Mouse (Mus musculus): ENCODE measurements around the gene Plekhg2. TPM values are rescaled to one million over a fixed set of nuclear protein-coding genes. Genes with fewer than 3 reads are reported as not detected.

The Plekhg2 gene
- polyA plus RNA-seq, 1 experiment from 2014 or later, result 48.0 TPM

DNA sequence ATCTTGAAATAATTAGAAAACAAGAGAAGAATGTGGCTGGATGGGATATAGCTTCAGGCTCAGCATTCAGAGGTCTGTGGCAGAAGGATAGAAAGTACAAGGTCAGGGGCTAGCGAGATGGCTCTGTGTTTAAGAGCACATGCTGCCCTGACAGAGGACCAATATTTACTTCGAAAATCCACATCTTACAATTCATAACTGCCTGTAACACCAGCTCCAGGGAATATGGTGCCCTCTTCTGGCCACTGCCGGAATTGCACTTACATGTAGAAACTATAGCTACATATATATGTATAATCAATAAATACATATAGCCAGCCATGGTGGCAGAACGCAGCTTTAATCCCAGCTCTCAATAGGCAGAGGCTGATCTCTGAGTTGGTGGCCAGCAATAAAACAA lies 27.8 kb downstream of the Plekhg2 start:
- Histone ChIP-seq H3K27ac (ENCODE audit: low read depth, low read length) (no peak overlapping the region), H3K9me3 (ENCODE audit: control insufficient read depth, low read length) (no peaks in the 10 kb centered on the region), H3K4me2 (replicated peaks; ENCODE audit: low read depth, low read length) (no peak overlapping the region), H3K27me3 (ENCODE audit: control insufficient read depth, insufficient read depth, low read length) (no peaks in the 10 kb centered on the region), H3K36me3 (ENCODE audit: control insufficient read depth, insufficient read depth, low read length) (no peaks in the 10 kb centered on the region), H3K4me1 (replicated peaks; ENCODE audit: control insufficient read depth, insufficient read depth, low read length) (no peaks in the 10 kb centered on the region; the same call in 1 of the 2 replicates), H3K9ac (ENCODE audit: low read depth, low read length) (no peak overlapping the region), H3K4me3 (ENCODE audit: low read depth, low read length) (no peak overlapping the region)
- peak; percentile 87 for DNase-seq (ENCODE audit: low spot score)
- ATAC-seq (ENCODE audit: low FRiP score), result no peak
- WGBS, result 10% methylated on average over 4 of the region's 4 CpGs

DNA sequence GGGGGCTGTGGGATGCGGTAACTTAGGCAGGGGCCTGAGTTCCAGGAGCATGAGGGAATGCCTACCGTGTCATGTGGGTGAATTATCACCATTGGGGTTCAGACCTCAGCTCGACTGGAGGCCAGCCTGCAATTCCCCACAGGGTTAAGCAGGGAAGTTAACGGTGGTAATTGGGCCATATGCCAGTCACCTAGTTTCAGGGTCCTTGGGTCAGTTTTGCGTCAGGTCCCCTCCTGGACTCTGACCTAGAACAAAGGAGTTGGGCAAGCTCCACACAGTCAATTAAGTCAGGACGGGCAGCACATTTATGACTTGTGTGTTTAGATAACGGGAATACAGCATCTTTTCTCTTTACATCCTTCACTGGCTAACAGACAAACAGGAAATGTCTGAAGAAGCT lies 31.0 kb downstream of the Plekhg2 start:
- DNase-seq (ENCODE audit: low spot score), result no peak
- WGBS, result 51% methylated on average over 7 of the region's 7 CpGs
- Histone ChIP-seq H3K27me3 (ENCODE audit: control insufficient read depth, insufficient read depth, low read length) (no peaks in the 10 kb centered on the region), H3K4me1 (replicated peaks; ENCODE audit: control insufficient read depth, insufficient read depth, low read length) (no peaks in the 10 kb centered on the region), H3K9me3 (ENCODE audit: control insufficient read depth, low read length) (no peaks in the 10 kb centered on the region), H3K9ac (ENCODE audit: low read depth, low read length) (no peak overlapping the region), H3K36me3 (ENCODE audit: control insufficient read depth, insufficient read depth, low read length) (no peaks in the 10 kb centered on the region), H3K4me3 (ENCODE audit: low read depth, low read length) (no peak overlapping the region), H3K27ac (ENCODE audit: low read depth, low read length) (no peak overlapping the region), H3K4me2 (replicated peaks; ENCODE audit: low read depth, low read length) (no peak overlapping the region)
- ATAC-seq (ENCODE audit: low FRiP score), result no peak

DNA sequence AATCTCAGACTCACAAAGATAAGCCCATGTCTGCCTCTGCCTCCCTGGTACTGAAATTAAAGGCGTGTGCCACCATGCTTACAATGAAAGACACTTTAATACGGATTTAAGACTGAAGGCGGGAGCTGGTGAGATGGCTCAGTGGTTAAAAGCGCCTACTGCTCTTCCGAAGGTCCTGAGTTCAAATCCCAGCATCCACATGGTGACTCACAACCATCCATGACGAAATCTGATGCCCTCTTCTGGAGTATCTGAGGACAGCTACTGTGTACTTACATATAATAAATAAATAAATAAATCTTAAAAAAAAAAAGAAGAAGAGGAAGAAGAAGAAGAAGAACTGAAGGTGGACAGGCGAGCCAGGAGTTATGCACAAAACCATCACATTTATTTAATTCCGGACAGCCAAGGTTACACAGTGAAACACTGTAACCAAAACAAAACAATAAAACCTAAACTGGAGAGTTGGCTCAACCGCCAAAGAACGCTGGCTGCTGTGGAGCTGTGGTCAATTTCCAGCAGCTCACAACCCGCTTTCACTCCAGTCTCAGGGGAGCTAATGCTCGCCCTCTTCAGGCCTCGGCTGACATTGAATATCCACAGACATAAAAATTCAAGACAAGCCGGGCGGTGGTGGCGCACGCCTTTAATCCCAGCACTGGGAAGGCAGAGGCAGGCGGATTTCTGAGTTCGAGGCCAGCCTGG lies 33.0 kb downstream of the Plekhg2 start:
- H3K27ac ChIP-seq (ENCODE audit: low read depth, low read length), result no peak overlapping the region
- H3K27me3 ChIP-seq (ENCODE audit: control insufficient read depth, insufficient read depth, low read length), result no peaks in the 10 kb centered on the region
- H3K4me1 ChIP-seq (replicated peaks; ENCODE audit: control insufficient read depth, insufficient read depth, low read length), result no peaks in the 10 kb centered on the region
- peak overlapping the region; percentile 46; the same call in 1 of the 2 replicates for H3K4me2 ChIP-seq (replicated peaks; ENCODE audit: low read depth, low read length)
- H3K4me3 ChIP-seq (ENCODE audit: low read depth, low read length), result peak overlapping the region; percentile 96
- H3K9me3 ChIP-seq (ENCODE audit: control insufficient read depth, low read length), result no peaks in the 10 kb centered on the region
- 80% methylated on average over 19 of the region's 19 CpGs for WGBS
- H3K36me3 ChIP-seq (ENCODE audit: control insufficient read depth, insufficient read depth, low read length), result no peaks in the 10 kb centered on the region
- DNase-seq (ENCODE audit: low spot score), result peak; percentile 46
- peak overlapping the region; percentile 34; the same call in 1 of the 2 replicates for H3K9ac ChIP-seq (ENCODE audit: low read depth, low read length)
- peak; percentile 19; the same call in 1 of the 2 replicates for ATAC-seq (ENCODE audit: low FRiP score)

DNA sequence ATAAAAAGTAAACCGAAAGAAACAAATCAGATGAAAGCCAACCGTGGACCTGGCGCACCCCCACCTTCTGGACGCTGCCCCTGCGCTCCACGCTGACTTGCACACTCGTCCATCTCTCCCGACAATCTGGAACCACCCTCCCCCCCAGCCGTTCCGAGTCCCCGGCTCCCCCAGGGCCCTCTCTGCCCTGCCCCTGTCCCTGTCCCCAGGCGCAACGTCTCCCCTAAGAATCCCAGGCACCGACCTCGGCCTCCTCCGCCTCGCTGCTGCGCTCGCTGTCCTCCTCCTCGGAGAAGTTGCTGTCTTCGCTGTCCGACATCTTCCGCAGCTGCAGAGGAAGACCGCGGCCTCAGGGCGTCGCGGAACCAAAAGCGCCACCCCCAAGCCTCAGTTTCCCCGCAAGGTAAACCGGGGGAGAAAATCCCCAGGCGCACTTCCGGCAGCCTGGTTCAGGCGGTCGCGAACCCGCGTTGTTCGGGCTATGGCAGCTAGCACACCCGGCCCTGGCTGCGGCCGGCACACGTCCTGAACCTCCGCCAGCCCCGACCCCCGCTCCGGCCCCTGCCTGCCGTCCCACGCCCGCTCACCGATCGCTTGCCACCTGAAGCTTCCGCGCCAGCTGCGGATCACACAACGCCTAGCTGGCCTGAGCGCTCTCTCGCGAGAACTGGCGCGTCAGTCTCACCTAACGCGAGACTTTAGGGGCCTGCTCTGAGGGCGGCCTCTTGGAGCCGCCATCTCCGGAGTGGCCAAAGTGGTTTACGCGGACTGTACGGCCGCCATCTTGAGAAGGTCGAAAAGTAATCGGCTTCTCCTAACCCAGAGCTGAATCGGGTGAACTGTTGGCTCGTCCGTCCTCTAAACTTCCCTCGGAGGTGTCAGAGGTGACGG lies 34.0 kb downstream of the Plekhg2 start, which contains the start of gene Supt5:
Gene Supt5, minus strand, starts transcription at position 639 of the 891 bp plus-strand sequence.
- ATAC-seq (ENCODE audit: low FRiP score) (peak; percentile 99), DNase-seq (ENCODE audit: low spot score) (peak; percentile 98)
- Histone ChIP-seq H3K27ac (ENCODE audit: low read depth, low read length) (peak within 1 kb of the TSS; percentile 43), H3K27me3 (ENCODE audit: control insufficient read depth, insufficient read depth, low read length) (no peaks in the 10 kb centered on the region), H3K4me3 (ENCODE audit: low read depth, low read length) (peak within 1 kb of the TSS; percentile 96), H3K9ac (ENCODE audit: low read depth, low read length) (peak within 1 kb of the TSS; percentile 96), H3K36me3 (ENCODE audit: control insufficient read depth, insufficient read depth, low read length) (no peaks in the 10 kb centered on the region), H3K4me1 (replicated peaks; ENCODE audit: control insufficient read depth, insufficient read depth, low read length) (no peaks in the 10 kb centered on the region), H3K9me3 (ENCODE audit: control insufficient read depth, low read length) (no peaks in the 10 kb centered on the region), H3K4me2 (replicated peaks; ENCODE audit: low read depth, low read length) (peak within 1 kb of the TSS; percentile 83)
- WGBS, result under 1% methylated on average over 75 of the region's 77 CpGs

DNA sequence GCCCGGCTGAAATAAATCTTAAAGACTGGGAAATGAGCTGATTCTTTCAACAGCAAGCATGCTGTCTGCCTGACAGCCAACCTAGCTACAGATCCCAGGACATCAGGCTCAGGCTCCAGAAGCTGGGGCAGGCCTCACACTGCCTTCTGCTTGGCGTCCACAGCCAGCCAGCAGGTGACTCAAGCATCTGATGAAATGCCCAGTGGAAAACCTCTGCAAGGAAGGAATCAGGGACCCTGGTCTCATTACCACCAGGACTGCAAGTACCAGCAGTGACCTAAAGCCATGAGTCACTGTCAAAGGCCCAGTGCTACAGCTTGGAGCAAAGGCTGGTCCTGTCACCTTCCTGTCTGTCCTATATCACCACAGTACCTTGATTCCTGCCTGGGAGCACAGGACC lies 36.9 kb downstream of the Plekhg2 start:
- DNase-seq (ENCODE audit: low spot score), result no peak
- H3K27ac ChIP-seq (ENCODE audit: low read depth, low read length), result no peak overlapping the region
- no peaks in the 10 kb centered on the region for H3K9me3 ChIP-seq (ENCODE audit: control insufficient read depth, low read length)
- H3K9ac ChIP-seq (ENCODE audit: low read depth, low read length), result no peak overlapping the region
- H3K4me1 ChIP-seq (replicated peaks; ENCODE audit: control insufficient read depth, insufficient read depth, low read length), result no peaks in the 10 kb centered on the region
- no peak for ATAC-seq (ENCODE audit: low FRiP score)
- WGBS, result 91% methylated on average over 2 of the region's 2 CpGs
- H3K27me3 ChIP-seq (ENCODE audit: control insufficient read depth, insufficient read depth, low read length), result no peaks in the 10 kb centered on the region
- no peak overlapping the region for H3K4me2 ChIP-seq (replicated peaks; ENCODE audit: low read depth, low read length)
- H3K4me3 ChIP-seq (ENCODE audit: low read depth, low read length), result no peak overlapping the region
- H3K36me3 ChIP-seq (ENCODE audit: control insufficient read depth, insufficient read depth, low read length), result no peaks in the 10 kb centered on the region; the same call in 1 of the 2 replicates

DNA sequence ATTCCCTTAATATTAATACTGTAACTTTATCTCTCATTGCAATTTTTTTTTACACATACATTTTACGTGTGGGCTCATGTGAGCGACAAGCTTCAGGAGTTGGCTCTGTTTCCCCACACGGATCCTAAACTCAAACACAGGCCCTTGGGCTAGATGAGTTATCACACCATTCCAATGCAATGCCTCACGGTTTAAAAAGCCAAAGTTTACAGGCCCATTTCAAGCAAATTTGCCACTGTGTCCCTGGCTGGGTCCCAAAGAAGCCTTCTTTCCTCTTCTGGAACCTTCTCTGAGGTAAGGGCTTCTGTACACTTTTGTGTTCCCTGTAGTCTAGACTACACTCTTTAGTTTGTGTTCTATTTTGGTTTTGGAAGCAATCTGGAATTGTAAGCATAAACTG lies 37.9 kb downstream of the Plekhg2 start:
- H3K9me3 ChIP-seq (ENCODE audit: control insufficient read depth, low read length), result no peaks in the 10 kb centered on the region
- WGBS, result 95% methylated on average over 4 of the region's 4 CpGs
- H3K4me3 ChIP-seq (ENCODE audit: low read depth, low read length), result no peak overlapping the region
- no peak for DNase-seq (ENCODE audit: low spot score)
- no peak for ATAC-seq (ENCODE audit: low FRiP score)
- no peak overlapping the region for H3K4me2 ChIP-seq (replicated peaks; ENCODE audit: low read depth, low read length)
- H3K27me3 ChIP-seq (ENCODE audit: control insufficient read depth, insufficient read depth, low read length), result no peaks in the 10 kb centered on the region
- no peak overlapping the region for H3K27ac ChIP-seq (ENCODE audit: low read depth, low read length)
- H3K36me3 ChIP-seq (ENCODE audit: control insufficient read depth, insufficient read depth, low read length), result peaks cover 2% of the 10 kb centered on the region
- no peak overlapping the region for H3K9ac ChIP-seq (ENCODE audit: low read depth, low read length)
- no peaks in the 10 kb centered on the region for H3K4me1 ChIP-seq (replicated peaks; ENCODE audit: control insufficient read depth, insufficient read depth, low read length)

DNA sequence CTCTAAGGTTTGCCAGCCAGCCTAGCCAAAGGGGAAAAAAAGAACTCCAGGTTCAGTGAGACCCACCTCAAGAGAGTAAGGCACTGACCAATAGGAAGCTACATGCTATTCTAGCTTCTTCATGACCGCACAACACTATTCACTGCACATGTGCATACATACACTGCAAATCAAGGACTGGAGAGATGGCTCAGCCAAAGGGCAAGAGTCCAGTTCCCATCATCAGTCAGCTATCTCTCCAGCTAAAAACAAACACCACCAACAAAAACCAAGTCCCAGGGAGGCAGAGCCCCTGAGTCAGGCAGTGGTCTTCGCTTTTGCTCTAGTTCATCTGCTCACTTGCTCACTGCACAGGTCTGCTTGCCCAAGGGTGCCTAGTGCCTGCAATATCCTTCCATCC lies 44.1 kb downstream of the Plekhg2 start:
- Histone ChIP-seq H3K36me3 (ENCODE audit: control insufficient read depth, insufficient read depth, low read length) (peaks cover 22% of the 10 kb centered on the region), H3K9ac (ENCODE audit: low read depth, low read length) (no peak overlapping the region), H3K9me3 (ENCODE audit: control insufficient read depth, low read length) (no peaks in the 10 kb centered on the region), H3K4me1 (replicated peaks; ENCODE audit: control insufficient read depth, insufficient read depth, low read length) (no peaks in the 10 kb centered on the region), H3K27me3 (ENCODE audit: control insufficient read depth, insufficient read depth, low read length) (no peaks in the 10 kb centered on the region), H3K4me2 (replicated peaks; ENCODE audit: low read depth, low read length) (no peak overlapping the region), H3K27ac (ENCODE audit: low read depth, low read length) (no peak overlapping the region), H3K4me3 (ENCODE audit: low read depth, low read length) (no peak overlapping the region)
- ATAC-seq (ENCODE audit: low FRiP score) (no peak), DNase-seq (ENCODE audit: low spot score) (no peak)
- WGBS, result 100% methylated on average over 2 of the region's 2 CpGs

DNA sequence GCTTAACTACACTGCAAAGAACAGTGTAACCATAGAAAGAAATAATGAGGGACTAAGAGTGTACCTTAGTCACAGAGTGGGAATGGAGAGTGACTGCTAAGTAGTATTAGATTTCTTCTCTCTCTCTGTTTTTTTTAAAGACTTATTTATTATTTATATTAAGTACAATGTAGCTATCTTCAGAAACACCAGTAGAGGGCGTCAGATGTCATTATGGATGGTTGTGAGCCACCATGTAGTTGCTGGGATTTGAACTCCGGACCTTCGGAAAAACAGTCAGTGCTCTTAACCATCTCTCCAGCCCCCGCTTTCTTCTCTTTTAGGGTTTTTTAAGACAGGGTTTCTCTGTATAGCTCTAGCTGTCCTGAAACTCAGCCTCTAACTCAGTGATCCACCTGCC lies 45.9 kb downstream of the Plekhg2 start:
- H3K4me1 ChIP-seq (replicated peaks; ENCODE audit: control insufficient read depth, insufficient read depth, low read length), result no peaks in the 10 kb centered on the region
- H3K27me3 ChIP-seq (ENCODE audit: control insufficient read depth, insufficient read depth, low read length), result no peaks in the 10 kb centered on the region
- H3K27ac ChIP-seq (ENCODE audit: low read depth, low read length), result no peak overlapping the region
- H3K4me2 ChIP-seq (replicated peaks; ENCODE audit: low read depth, low read length), result no peak overlapping the region
- no peak for ATAC-seq (ENCODE audit: low FRiP score)
- no peak overlapping the region for H3K9ac ChIP-seq (ENCODE audit: low read depth, low read length)
- 83% methylated on average over 4 of the region's 4 CpGs for WGBS
- H3K4me3 ChIP-seq (ENCODE audit: low read depth, low read length), result no peak overlapping the region
- H3K9me3 ChIP-seq (ENCODE audit: control insufficient read depth, low read length), result no peaks in the 10 kb centered on the region
- DNase-seq (ENCODE audit: low spot score), result no peak
- H3K36me3 ChIP-seq (ENCODE audit: control insufficient read depth, insufficient read depth, low read length), result peaks cover 32% of the 10 kb centered on the region

All from hindbrain, embryonic 11.5 days (tissue).